ENCODE assay signal across 20 mouse cellular contexts in genomic region chr14:62243530-62243929, GRCm38 (mm10). TPM values are rescaled to one million over a fixed set of nuclear protein-coding genes. Genes with fewer than 3 reads are reported as not detected.
"Had no signal": no experiment of that assay in that cellular context is flagged by ENCODE, and none has a peak within 500 bp of the region (broad histone marks: within the 10 kb centered on the region; RNA-seq: fewer than 3 reads in every experiment).

No protein-coding gene starts in this region.

- H3K27me3 ChIP-seq: liver, embryonic 12.5 days; midbrain, embryonic 12.5 days; neural tube, embryonic 13.5 days; neural tube, embryonic 15.5 days had no signal

- H3K4me2 ChIP-seq: liver, embryonic 12.5 days; midbrain, embryonic 12.5 days; neural tube, embryonic 13.5 days; neural tube, embryonic 15.5 days had no signal

- DNase-seq: lung, adult 2 months; lung, postnatal 4 days; midbrain, embryonic 14.5 days; retina, postnatal 1 day; right cerebral cortex, adult 18-20 months; right cerebral cortex, postnatal 25 days; right cerebral cortex, postnatal 4 days; spleen, adult 18-20 months; thymus, adult 18-20 months; thymus, postnatal 14 days; thymus, postnatal 36 days had no signal

- H3K36me3 ChIP-seq: liver, embryonic 12.5 days; midbrain, embryonic 10.5 days; midbrain, embryonic 12.5 days; neural tube, embryonic 13.5 days; neural tube, embryonic 15.5 days had no signal

- H3K27ac ChIP-seq: liver, embryonic 12.5 days; liver, embryonic 14.5 days; midbrain, embryonic 10.5 days; midbrain, embryonic 12.5 days; neural tube, embryonic 13.5 days; neural tube, embryonic 15.5 days had no signal

- H3K4me1 ChIP-seq: liver, embryonic 12.5 days; midbrain, embryonic 12.5 days; neural tube, embryonic 13.5 days; neural tube, embryonic 15.5 days had no signal

- H3K9me3 ChIP-seq: liver, embryonic 12.5 days; midbrain, embryonic 10.5 days; midbrain, embryonic 12.5 days; neural tube, embryonic 13.5 days; neural tube, embryonic 15.5 days had no signal

- H3K4me3 ChIP-seq: liver, embryonic 12.5 days; midbrain, embryonic 10.5 days; midbrain, embryonic 12.5 days; myocyte; neural tube, embryonic 13.5 days; neural tube, embryonic 15.5 days had no signal

- ATAC-seq: liver, embryonic 12.5 days; midbrain, embryonic 16.5 days had no signal

- H3K9ac ChIP-seq: liver, embryonic 12.5 days; liver, embryonic 14.5 days; midbrain, embryonic 12.5 days; neural tube, embryonic 13.5 days; neural tube, embryonic 15.5 days had no signal

RNA-seq across cellular contexts. Expression of gene Dleu7, which starts 49.3 kb away (rescaled TPM):
- total RNA-seq: megakaryocyte, adult 5-6 weeks had no signal
- polyA plus RNA-seq: lung, adult 2 months had no signal
